Mouse (Mus musculus): ENCODE results near the gene Fam20b.

Gene Fam20b

GRCm38 (mm10) chr1:156730802-156731201 is 11.9 kb upstream of the Fam20b start:
- no peak for DNase-seq (ENCODE audit: low spot score in 2 of 2)

- no peak for DNase-seq (ENCODE audit: low spot score in 2 of 2)
These were observed 8.6 kb upstream of the Fam20b start for GRCm38 (mm10) chr1:156727234-156728108.

DNA sequence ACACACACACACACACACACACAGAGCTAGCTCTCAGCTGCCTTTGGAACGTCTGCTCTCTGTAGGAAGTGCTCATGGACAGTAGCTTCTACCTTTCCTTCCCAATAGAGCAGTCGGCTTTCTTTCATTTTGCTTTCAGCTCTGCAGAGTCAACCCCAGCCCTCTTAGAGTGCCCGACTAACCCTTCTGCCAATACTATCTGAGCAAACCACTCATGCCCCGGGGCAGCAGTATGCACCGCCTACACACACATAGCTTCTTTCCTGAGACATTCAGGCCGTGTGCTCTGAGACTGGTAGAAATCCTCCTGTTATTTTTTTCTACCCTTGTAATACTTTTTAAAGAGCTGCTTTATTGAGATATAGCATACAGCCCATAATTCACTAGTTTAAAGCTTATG is 3.2 kb upstream of the Fam20b start:
- no peak for DNase-seq (ENCODE audit: low spot score in 2 of 2)

GRCm38 (mm10) chr1:156720046-156720445 is 1.2 kb upstream of the Fam20b start:
- no peak for DNase-seq (ENCODE audit: low spot score in 2 of 2)

DNA sequence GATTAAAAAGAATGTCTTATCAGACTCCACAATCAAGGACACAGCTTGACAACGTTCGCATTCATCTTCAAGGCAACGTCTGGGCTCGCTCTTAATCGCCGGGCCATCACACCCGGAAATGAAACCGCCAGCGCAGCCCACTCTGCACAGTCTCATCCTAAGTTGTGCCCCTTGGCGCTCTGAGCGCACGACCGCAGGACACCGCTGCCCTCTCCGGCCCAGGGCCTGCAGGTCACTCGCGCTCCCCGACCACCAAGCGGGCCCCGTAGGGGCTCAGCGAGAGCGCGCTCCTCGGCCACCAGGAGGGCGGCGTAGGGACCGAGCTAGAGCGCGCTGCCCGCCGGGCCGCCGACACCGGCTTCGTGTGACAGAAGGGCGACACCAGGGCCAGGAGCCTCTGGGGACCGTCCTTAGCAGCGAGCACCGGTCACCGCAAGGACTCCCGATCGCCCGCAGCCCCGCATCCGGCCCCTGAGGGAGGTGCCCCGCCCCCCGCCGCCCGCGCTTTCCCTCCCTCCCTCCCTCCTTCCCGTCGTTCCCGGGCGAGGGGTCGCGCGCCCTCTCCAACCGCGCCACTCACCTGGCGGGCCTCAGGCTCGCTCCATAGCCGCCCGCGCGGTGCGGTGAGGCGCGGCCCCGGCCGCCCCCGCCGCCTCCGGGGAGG is 468 bp downstream of the Fam20b start:
- DNase-seq (ENCODE audit: low spot score in 2 of 2), result peak; percentile 21 to 27

DNA sequence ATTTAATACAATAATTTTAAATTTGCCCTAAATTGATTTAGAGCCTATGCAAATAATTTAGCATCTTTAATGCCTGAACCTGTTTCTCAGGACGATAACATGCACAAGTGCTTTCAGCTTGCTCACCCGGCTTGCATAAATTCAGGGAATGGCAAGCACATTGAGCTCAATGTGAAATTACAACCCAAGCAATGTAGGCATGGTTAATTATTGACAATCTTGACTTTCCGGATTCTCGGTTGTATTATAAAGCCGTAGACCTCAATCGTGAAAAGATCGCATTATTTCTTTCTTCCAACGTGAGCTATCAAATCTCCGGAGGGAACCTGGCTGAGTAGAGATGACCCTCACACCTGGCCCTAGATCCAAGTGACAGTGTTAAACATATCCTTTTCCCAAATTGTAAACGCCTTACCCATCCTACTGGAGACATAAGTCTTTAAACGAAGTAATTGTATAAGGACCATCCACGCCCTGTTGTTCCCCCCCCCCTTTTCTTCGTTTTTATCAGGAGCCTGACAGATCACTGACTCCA is 1.1 kb downstream of the Fam20b start:
- DNase-seq (ENCODE audit: low spot score in 2 of 2), result no peak

DNA sequence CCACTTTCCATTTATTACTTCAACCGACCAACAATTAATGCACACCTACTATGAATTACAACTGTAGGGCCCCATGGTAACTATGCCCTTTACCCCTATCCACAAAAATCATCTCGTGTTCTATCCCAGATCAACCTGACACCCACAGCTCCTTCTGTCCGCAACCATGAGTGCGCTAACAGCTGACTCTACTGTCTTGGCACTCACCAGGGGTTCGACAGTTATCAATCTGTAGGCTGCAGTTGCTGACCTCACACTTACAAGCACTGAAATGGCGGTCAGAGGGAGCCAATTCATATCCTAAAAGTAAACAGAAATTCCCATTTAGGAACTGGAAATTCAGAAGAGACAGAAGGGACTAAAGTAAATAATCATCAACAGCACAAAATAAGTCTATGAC is 2.2 kb downstream of the Fam20b start:
- no peak for DNase-seq (ENCODE audit: low spot score in 2 of 2)

DNA sequence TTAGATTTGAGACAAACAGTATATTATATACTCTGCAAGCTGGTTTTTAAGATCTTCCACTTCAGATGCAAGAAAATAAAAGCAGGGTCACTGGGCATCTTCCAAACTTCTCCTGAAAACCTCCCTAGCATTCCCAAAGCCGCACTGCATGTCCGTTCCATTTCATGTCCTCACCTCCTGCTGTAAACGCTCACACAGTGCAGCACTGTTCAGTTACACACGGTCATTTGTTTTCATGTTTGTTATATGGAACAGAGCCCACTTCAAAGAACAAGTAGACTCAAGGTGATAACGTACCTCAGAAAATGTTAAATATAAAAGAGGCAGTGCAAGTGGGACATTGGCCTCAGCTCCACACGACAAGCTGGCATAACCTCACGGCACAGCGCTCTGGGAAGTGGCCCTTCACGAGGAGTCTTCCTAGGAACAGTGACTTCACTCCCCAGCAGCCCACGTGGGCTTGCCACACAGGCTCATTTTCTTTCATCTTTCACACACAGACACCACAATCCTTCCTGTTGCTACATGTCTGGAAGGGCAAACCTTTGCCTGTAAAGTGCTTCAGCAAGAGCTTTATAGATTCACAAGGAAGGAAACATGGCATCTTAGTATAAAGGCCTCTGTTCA is 8.3 kb downstream of the Fam20b start:
- DNase-seq (ENCODE audit: low spot score in 2 of 2), result no peak

- DNase-seq (ENCODE audit: low spot score in 2 of 2), result no peak
These were observed 10.2 kb downstream of the Fam20b start for GRCm38 (mm10) chr1:156708672-156709071.

GRCm38 (mm10) chr1:156705696-156706285 is 13.1 kb downstream of the Fam20b start:
- DNase-seq (ENCODE audit: low spot score in 2 of 2), result no peak

DNA sequence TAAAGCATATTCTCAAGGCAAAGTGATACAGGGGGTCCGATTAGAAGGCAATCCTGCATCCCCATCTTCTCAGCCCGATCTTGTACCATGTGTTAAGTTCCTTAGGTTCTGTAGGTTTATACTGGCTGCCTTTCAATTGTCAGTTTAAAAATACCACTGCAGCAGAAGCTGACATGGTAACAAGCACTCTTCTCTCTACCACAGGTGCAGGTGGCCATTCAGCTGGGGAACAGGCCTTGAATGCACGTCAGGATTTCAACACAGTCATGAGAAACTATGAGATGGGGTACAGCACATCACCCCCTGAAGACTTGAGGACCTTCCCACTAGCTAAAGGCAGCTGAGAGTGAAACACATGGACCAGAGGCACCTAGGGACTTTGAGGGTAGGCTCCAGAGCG is 15.4 kb downstream of the Fam20b start:
- no peak for DNase-seq (ENCODE audit: low spot score in 2 of 2)

DNA sequence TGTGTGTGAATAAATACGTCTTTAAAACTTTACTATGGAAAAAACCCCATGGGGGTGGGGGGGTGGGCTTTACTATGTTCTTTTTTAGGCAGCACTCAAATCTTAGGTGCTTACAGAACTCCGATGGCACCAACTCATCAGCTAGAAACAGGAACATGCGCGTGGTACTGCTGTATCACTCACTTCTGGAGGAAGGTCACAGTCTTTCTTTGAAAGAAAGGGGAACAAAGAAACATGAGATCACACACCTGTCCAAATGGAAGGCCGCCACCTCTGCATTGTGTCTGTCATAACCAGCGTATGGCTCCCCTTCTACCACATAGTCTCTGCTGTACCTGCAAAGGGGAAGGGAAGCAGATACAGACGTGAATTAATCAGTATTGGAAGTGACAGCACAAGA is 16.7 kb downstream of the Fam20b start:
- no peak for DNase-seq (ENCODE audit: low spot score in 2 of 2)

DNA sequence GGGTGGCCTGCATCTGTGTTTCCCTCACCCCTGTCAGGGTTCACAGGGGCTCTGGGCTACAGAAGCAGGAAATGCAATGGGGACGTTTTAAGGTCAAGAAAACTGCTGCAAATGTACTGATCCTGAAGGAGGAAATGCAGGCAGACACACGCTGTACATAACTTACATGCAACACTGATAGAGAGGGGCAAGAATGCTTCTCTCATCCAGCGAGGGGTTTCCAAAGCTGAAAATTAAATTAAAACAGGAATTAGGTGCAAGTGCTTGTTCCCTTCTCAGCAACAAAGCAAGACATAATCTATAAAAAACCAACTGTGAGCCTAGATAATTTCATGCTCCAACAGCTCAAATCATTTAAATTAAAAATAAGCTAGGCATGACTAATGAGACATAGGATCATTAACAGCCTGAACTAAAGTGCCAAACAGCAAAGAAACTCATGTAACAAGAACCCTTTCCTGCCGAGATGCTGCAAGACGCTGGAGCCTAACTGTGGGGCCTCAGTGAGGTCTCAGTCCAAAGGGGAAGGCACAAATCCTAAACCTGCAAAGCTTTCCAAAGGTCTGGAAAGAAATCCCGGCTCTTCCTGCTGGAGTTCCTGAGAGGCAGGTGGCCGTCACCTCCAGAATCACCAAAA is 32.7 kb downstream of the Fam20b start:
- DNase-seq (ENCODE audit: low spot score in 2 of 2), result no peak

GRCm38 (mm10) chr1:156679599-156679998 is 39.3 kb downstream of the Fam20b start:
- DNase-seq (ENCODE audit: low spot score in 2 of 2), result no peak

DNA sequence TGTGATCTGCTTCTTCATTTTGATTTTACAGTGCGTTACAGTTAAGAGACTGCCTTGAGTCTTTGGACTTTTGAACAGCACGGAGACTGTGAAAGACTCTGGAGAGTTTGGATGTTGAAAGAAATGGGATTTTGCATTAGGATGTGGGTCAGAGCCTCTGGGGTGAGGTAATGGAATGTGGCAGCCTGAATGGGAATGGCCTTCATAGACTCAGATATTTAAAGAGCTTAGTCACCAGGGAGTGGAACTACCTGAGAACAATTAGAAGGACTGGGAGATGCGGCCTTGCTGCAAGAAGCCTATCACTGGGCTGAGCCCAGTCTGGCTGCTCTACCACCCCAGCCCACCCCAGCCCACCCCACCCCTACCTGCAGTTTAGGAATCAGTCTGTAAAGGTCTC is 41.7 kb downstream of the Fam20b start:
- no peak for DNase-seq (ENCODE audit: low spot score in 2 of 2)

DNA sequence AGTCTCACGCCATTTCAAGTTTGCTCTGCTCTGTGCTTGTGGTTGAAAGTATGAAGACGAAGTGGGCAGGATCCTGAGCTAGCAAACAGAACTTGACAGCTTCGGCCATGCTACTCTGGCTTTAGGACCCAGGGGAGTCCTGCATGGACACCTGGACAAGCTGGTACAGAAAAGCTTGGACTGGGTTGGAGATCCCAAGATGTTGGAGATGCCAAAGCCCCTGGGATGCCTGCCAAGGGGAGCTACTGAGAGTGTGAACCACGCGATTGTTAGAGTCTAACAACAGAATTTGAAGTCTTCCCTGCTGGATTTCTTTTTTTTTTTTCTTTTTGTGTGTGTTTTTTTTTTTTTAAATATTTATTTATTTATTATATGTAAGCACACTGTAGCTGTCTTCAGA is 42.3 kb downstream of the Fam20b start:
- no peak for DNase-seq (ENCODE audit: low spot score in 2 of 2)

- DNase-seq (ENCODE audit: low spot score in 2 of 2), result no peak
These were observed 42.7 kb downstream of the Fam20b start for GRCm38 (mm10) chr1:156676171-156676570.

DNA sequence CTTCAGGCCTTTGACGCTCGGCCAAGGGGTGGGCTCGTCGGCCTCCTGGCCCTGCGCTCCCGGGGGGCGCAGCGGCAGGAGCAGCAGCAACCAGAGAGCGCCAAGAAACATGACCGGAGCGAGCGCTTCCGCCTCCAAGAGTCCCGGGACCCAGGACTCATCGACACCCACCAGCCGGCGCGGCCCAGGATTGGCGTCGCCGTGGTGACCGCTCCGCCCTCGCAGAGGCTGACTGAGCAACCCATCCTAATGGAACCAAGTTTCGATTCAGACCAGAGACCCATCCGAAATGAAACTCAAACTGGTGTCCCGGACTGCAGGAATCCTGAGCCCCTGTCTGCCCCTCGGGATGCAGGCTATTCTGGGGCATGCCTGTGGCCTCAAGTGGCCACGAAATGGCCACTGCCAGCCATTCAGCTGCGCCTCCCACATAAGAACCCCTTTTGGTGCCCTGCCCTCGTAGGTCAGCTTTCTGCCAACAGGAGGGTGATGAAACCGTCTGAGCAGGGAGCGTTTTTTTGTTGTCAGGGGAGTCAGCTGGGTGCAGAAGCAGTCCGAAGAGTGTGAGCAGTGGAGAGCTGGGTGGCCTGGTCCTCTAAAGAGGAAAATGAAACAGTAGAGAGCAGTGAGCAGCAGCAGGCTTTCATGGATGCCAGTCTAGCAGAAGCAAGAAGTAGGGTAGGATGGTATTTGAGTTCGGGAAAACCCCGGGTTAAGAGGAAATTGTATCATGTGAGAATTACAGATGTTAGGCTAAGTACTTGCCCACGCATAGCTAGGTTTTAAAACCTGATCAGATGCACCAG is 44.5 kb downstream of the Fam20b start, which contains the start of gene Tor3a:
Gene Tor3a (minus strand): TSS at position 162 of the 806 bp plus-strand sequence.
- DNase-seq (ENCODE audit: low spot score in 2 of 2), result peak in 1 of 2 experiments; percentile 49

DNA sequence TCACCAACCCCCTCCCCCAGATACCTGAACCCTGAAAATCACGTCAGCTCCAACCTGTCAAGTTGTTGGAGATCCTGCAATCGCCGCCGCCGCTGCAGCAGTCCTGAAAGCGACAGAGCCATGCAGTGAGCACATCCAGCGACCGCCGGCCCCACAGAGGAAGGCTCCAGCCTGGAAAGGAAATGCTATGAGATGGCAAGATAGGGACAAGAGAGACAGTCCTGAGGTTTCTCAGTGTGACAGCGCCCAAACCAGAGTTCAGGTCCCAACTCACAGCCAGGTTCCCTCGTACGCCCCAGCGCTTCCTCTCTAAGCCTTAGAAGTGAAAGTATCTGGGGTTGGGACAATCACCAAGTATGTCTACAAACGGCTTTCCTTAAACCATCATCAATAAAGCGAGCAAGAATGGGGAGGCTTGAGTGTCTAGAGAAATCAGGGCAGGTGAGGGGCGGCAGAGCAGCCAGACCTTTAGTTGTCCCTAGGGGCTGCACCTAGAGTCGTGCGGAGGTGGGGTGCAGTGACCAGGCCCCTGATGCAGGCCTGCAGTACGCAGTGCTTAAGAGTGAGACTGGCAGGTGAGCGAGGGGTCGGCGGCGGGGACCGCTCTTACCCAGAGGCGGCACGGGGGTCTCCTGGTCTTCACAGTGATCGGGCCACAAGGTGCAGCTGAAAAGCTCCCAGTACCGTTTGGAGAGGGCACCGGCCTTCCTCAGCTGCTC is 45.3 kb downstream of the Fam20b start:
- no peak for DNase-seq (ENCODE audit: low spot score in 2 of 2)

All from right cerebral cortex, postnatal 36 days (tissue).